Mouse (Mus musculus) heart, adult 2 months (tissue): ENCODE results near the gene Ppm1h.

Experiments used
- CTCF ChIP-seq: fragments of 200-600 bp; IDR thresholded peaks from 2 replicates; pipeline ENCODE4 v1.8.1; 2022; ENCODE audit warnings: antibody characterized with exemption, mild to moderate bottlenecking, moderate library complexity
- POLR2A ChIP-seq: fragments of 200-500 bp; IDR thresholded peaks from 2 replicates; pipeline ENCODE4 v1.6.1; 2011; ENCODE audit warnings: mild to moderate bottlenecking, low read depth, low read length, control low read depth; ENCODE audit not compliant: insufficient read depth

DNA sequence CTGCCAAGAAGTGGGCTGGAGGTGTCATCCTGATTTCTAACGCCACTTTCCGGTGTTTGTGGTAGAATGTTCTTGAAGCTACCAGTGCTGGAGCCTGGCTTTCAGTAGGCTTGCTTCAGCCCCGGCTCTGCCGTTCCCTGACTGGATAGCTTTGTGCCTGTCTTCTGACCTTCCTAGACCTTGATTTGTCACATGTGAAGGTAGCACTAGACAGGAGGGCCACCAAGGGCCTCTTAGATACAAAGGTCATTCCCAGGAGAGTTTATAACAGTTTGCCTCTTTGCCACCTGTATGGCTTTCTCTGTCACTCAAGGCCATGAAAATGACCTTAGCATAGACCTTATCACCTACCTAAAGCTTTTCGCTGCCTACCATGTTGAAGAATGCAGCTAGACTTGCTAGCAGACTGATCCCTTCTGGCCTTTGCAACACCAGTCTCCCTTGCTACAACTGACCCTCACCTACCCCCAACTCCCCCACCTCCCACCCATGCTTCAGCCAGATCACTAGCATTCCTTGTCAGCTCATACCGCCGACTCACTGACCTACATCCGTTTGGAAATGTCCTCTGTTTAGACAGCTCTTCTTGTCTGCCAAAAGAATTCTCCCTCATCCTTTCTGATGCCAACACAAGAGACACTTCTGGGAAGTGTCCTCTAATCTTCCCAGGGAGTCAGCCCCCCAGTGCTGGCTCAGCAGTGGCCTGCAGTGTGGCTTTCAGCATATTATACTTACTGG is 180.5 kb downstream of the Ppm1h start:
- TF ChIP-seq CTCF (no peak), POLR2A (no peak)
